Mouse (Mus musculus) ES-E14 (cell line): Measurements from ENCODE around the gene Aqp9.
A peak's percentile ranks its signal among the peaks of the same experiment; 100 is the strongest.

Experiments
- HCFC1 ChIP-seq: IDR thresholded peaks from 2 replicates; pipeline ENCODE4 v1.6.1; 2012; ENCODE audit warnings: low read length, inconsistent platforms, borderline replicate concordance; ENCODE audit not compliant: insufficient read depth
- MAFK ChIP-seq: IDR thresholded peaks from 2 replicates; pipeline ENCODE4 v1.6.1; 2014; ENCODE audit warnings: mild to moderate bottlenecking, low read depth, low read length, inconsistent platforms; ENCODE audit not compliant: insufficient read depth
- ZC3H11A ChIP-seq: IDR thresholded peaks from 2 replicates; pipeline ENCODE4 v1.6.1; 2012; ENCODE audit warnings: low read depth, mild to moderate bottlenecking, inconsistent platforms, low read length, borderline replicate concordance

DNA sequence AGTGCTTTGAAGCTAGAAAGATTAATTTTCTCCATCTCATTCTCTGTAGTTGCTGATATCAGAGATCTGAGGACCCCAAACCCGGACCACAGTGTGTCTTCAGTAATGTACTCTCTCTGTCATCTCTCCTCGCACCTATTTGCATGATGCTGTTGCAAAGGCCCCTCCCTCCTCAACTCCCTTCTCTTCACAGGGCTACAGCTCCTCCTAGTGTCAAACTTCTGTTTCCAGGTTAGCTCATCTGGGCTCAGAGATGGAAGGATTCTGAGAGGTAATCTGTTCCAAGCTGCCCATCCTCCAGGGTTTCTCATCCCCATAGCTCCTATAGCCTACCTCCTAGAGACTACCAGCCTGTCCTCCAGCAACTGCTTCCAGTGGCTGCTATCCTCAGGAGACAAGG, 42.3 kb downstream of the Aqp9 start:
- TF ChIP-seq ZC3H11A (0 out of 2 replicates have a peak, but pooled peaks have one; percentile 12), MAFK (no peak), HCFC1 (no peak)
